Mouse (Mus musculus) midbrain, postnatal 0 days (tissue): ENCODE measurements around the gene Mamstr. TPM values are rescaled to one million over a fixed set of nuclear protein-coding genes. Genes with fewer than 3 reads are reported as not detected.

Experiments used
- ATAC-seq: fragments of 200-750 bp; cut with Nextera tagmentation; 2 replicates; pipeline ENCODE4 v1.8.0; 2017; ENCODE audit warnings: moderate number of reproducible peaks, mild to moderate bottlenecking, moderate TSS enrichment, moderate library complexity; ENCODE audit not compliant: low FRiP score
- DNase-seq: peaks from one replicate; pipeline ENCODE4 v3.0.0-alpha.2; 2015; ENCODE audit warnings: low spot score
- H3K27ac ChIP-seq: fragments of 300-500 bp; sonication (generic); 2 replicates; pipeline ENCODE4 v1.5.1; 2014; ENCODE audit warnings: low read depth, mild to moderate bottlenecking, low read length, mixed read lengths
- H3K27me3 ChIP-seq: fragments of 300-500 bp; sonication (generic); 2 replicates; pipeline ENCODE4 v1.6.1; 2014; ENCODE audit warnings: low read length, control low read depth, mixed read lengths; ENCODE audit not compliant: insufficient read depth
- H3K36me3 ChIP-seq: fragments of 300-500 bp; sonication (generic); 2 replicates; pipeline ENCODE4 v1.6.1; 2014; ENCODE audit warnings: low read length, control low read depth, mixed read lengths; ENCODE audit not compliant: insufficient read depth
- H3K4me1 ChIP-seq: fragments of 300-500 bp; sonication (generic); 2 replicates; pipeline ENCODE4 v1.6.1; 2014; ENCODE audit warnings: mild to moderate bottlenecking, control low read depth, antibody characterized with exemption, low read length, mixed read lengths; ENCODE audit not compliant: insufficient read depth
- H3K4me2 ChIP-seq: fragments of 300-500 bp; sonication (generic); 2 replicates; pipeline ENCODE4 v1.6.1; 2014; ENCODE audit warnings: low read depth, mild to moderate bottlenecking, low read length, mixed read lengths; ENCODE audit not compliant: poor library complexity, severe bottlenecking
- H3K4me3 ChIP-seq: fragments of 300-500 bp; sonication (generic); 2 replicates; pipeline ENCODE4 v1.5.1; 2014; ENCODE audit warnings: low read depth, mild to moderate bottlenecking, low read length, moderate library complexity
- H3K9ac ChIP-seq: fragments of 300-500 bp; sonication (generic); replicated peaks from 2 replicates; pipeline ENCODE4 v1.6.1; 2014; ENCODE audit warnings: mild to moderate bottlenecking, low read length, moderate library complexity, mixed read lengths; ENCODE audit not compliant: poor library complexity, severe bottlenecking
- H3K9me3 ChIP-seq: fragments of 300-500 bp; sonication (generic); 2 replicates; pipeline ENCODE4 v1.6.1; 2016; ENCODE audit warnings: low read length, control low read depth
- CTCF ChIP-seq: IDR thresholded peaks from 2 replicates; pipeline ENCODE4 v1.5.1; 2016; ENCODE audit warnings: antibody characterized with exemption, mild to moderate bottlenecking
- WGBS: fragments of 180-500 bp; shearing (Covaris S2); extraction: QIAGEN DNeasy Blood & Tissue Kit; methylation state at CpG from one replicate; pipeline ENCODE4 v1.1.7; 2014; 5-methylcytosine and 5-hydroxymethylcytosine counted together
- polyA plus RNA-seq: library from polyadenylated mRNA; unstranded; fragments of >200 nt; fragmentation: Nextera tagmentation; extraction: Ambion mirVana; gene quantifications from 2 replicates; pipeline ENCODE4 v1.2.1, GENCODE M21; 2015
- total RNA-seq: library from RNA; depleted of rRNA; stranded (reverse); fragments of >200 nt; gene quantifications from 2 replicates; pipeline ENCODE4 v1.2.3, GENCODE M21; 2014

The Mamstr gene
- total and polyA plus RNA-seq, 2 experiments from 2014 or later = 3.0 to 3.3 TPM

DNA sequence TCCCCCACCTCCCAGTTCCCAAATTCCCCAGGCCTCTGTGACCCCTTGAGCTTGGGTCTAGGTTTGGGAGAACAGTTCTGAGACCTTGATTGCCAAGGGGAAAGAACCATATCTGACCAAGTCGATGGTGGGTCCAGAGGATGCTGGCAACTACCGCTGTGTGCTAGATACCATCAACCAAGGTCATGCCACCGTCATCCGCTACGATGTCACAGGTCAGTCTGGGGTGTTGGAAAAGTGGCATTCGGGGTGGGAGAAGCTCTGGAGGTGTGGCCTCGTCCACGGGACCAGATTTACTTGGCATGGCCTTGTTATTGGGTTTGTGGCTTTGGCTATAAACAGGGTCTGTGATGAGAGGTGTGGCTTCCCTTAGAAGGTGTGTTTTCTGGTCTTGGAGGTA, 14.3 kb upstream of the Mamstr start:
- Histone ChIP-seq H3K4me3 (no peak overlapping the region), H3K9me3 (no peaks in the 10 kb centered on the region), H3K36me3 (no peaks in the 10 kb centered on the region), H3K4me2 (no peak overlapping the region), H3K9ac (no peak overlapping the region), H3K4me1 (no peaks in the 10 kb centered on the region), H3K27ac (no peak overlapping the region), H3K27me3 (no peaks in the 10 kb centered on the region)
- ATAC-seq (no peak), DNase-seq (no peak)
- WGBS = 91% methylated on average over 8 of the region's 8 CpGs
- TF ChIP-seq CTCF = no peak

DNA sequence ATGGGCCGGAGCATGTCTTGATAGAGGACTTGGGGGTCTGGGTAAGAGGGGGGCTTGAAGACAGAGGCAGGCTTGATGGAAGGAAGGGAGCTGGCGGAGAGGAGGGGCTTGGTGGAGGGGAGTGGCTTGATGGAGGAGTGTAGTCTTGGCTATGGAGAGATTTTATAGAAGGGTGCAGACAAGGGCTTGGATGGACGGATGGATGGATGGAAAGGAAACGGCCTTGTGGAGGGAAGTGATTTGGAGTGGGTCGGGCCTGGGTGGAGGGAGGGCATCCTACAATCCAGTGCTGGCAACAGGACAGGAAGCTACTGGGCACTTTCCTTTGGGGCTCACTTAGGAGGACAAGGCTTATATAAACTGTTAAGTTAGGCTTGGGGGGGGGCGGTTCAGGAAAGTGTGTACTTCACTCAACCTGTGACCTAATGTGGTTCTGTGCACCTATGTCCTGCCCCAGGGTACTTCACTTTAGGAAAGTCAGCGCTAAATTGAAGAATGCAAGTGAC, 13.2 kb upstream of the Mamstr start:
- no peak overlapping the region for H3K9ac ChIP-seq
- TF ChIP-seq CTCF = no peak
- no peaks in the 10 kb centered on the region for H3K36me3 ChIP-seq

DNA sequence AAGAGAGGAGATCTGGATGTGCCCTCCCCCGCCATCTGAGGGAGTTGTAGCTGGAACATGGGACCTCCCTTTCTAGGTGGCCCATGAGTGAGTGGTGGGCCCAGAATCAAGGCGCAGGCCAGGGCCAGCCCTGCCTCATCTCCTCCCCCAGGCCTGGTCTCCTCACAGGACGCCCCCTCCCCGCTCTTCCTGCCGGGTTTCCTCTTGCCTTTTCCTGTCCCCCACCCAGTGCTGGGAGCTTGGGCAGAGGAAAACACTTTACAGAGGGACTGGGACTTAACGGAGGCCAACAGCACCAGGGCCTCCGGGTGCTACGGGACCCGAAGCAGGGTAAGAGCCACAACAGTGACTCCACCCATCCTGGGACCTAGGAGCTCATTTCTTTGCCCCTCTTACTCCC, 12.5 kb upstream of the Mamstr start, which contains the start of gene Rasip1:
Gene Rasip1, plus strand, starts transcription at position 228 of the 400 bp plus-strand sequence.
- no peaks in the 10 kb centered on the region for H3K9me3 ChIP-seq
- H3K27me3 ChIP-seq = no peaks in the 10 kb centered on the region
- peak within 1 kb of the TSS; percentile 90 for H3K9ac ChIP-seq
- peak within 1 kb of the TSS; percentile 89 for H3K4me2 ChIP-seq
- no peaks in the 10 kb centered on the region for H3K36me3 ChIP-seq
- no peak for DNase-seq
- WGBS = 85% methylated on average over 9 of the region's 9 CpGs
- peak within 1 kb of the TSS; percentile 54 for H3K4me3 ChIP-seq
- no peaks in the 10 kb centered on the region for H3K4me1 ChIP-seq
- H3K27ac ChIP-seq = peak within 1 kb of the TSS; percentile 79
- no peak for TF ChIP-seq CTCF
- no peak for ATAC-seq

More for the DNA sequence above, 13.2 kb upstream of the Mamstr start:
- no peaks in the 10 kb centered on the region for H3K9me3 ChIP-seq
- 88% methylated on average over 7 of the region's 7 CpGs for WGBS
- no peaks in the 10 kb centered on the region for H3K27me3 ChIP-seq
- DNase-seq (no peak), ATAC-seq (no peak)
- H3K4me2 ChIP-seq = no peak overlapping the region
- H3K4me3 ChIP-seq = no peak overlapping the region
- no peaks in the 10 kb centered on the region for H3K4me1 ChIP-seq
- no peak overlapping the region for H3K27ac ChIP-seq

DNA sequence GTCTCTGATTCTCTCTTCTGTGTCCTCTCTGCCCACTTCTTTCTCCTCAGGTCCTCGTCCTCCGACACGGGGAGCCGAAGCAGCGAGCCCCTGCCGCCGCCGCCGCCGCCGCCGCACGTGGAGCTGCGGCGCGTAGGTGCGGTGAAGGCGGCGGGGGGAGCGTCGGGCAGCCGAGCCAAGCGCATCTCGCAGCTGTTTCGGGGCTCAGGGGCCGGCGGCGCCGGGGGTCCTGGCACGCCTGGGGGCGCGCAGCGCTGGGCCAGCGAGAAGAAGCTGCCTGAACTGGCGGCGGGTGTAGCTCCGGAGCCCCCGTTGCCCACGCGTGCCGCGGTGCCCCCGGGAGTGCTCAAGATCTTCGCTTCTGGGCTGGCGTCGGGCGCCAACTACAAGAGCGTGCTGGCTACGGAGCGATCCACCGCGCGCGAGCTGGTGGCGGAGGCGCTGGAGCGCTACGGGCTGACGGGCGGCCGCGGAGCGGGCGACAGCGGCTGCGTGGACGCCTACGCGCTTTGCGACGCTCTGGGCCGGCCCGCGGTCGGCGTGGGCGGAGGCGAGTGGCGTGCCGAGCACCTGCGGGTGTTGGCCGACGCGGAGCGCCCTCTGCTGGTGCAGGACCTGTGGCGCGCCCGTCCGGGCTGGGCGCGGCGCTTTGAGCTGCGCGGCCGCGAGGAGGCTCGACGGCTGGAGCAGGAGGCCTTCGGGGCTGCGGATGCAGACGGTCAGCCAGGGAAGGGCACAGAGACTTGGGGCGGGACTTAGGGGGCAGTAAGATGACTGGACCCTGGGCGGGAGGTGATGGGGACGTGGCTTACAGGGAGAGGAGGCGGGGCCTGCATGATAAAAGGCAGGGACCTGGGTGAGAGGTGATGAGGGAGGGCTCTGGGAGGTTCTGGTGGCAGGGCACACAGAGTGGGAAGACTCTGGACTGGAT, 11.1 kb upstream of the Mamstr start:
- H3K4me1 ChIP-seq = no peaks in the 10 kb centered on the region; the same call in 1 of the 2 replicates
- DNase-seq (peak; percentile 93), ATAC-seq (peak; percentile 84)
- no peaks in the 10 kb centered on the region for H3K9me3 ChIP-seq
- H3K4me2 ChIP-seq = peak overlapping the region; percentile 89
- no peaks in the 10 kb centered on the region for H3K27me3 ChIP-seq
- H3K4me3 ChIP-seq = peak overlapping the region; percentile 54
- peak overlapping the region; percentile 90 for H3K9ac ChIP-seq
- H3K27ac ChIP-seq = peak overlapping the region; percentile 79
- H3K36me3 ChIP-seq = no peaks in the 10 kb centered on the region
- WGBS = 1% methylated on average over 93 of the region's 105 CpGs
- peak; percentile 77 for TF ChIP-seq CTCF

DNA sequence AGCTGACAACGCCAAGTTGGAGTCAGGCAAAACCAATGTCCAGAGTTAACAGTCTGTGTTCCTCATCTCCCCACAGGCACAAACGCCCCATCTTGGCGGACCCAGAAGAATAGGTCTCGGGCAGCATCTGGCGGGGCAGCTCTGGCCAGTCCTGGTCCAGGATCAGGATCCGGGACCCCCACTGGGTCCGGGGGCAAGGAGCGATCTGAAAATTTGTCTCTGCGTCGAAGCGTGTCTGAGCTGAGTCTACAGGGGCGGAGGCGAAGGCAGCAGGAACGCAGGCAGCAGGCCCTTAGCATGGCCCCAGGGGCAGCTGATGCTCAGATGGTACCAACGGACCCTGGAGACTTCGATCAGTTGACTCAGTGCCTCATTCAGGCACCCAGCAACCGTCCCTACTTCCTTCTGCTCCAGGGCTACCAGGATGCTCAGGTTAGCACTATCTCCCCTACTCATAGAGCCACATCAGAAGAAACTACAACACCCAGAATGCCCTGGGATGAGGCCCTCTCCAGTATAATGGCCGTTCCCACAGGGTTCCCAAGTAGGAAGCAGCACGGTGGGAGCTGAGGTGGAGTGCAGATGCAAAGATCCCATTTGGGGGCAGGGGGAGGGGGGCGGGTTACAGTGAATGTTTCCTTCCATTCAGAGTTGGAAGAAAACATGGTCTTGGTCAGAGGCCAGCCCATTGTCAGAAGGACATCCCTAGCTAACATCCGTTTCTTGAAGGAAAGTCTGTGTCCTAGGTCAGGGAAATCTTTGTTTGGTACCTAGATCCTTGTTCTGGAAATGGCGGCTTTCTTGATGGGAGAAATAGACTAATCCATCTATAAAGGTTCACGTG, 9.5 kb upstream of the Mamstr start:
- 70% methylated on average over 23 of the region's 23 CpGs for WGBS
- Histone ChIP-seq H3K9me3 (no peaks in the 10 kb centered on the region), H3K4me2 (no peak overlapping the region), H3K27ac (no peak overlapping the region; the same call in 1 of the 2 replicates), H3K27me3 (no peaks in the 10 kb centered on the region), H3K36me3 (0 out of 2 replicates have a peak, but pooled peaks cover 2% of the 10 kb centered on the region), H3K9ac (no peak overlapping the region), H3K4me1 (no peaks in the 10 kb centered on the region; the same call in 1 of the 2 replicates), H3K4me3 (no peak overlapping the region)
- no peak for TF ChIP-seq CTCF
- ATAC-seq (no peak), DNase-seq (peak; percentile 17)
